Mouse (Mus musculus) embryo, embryonic 10.5 days (tissue): ENCODE measurements around the gene Borcs6.

Experiments used
- DNase-seq: peaks from one replicate; pipeline ENCODE4 v3.0.0-alpha.2; 2015; ENCODE audit warnings: low spot score

Gene Borcs6

DNA sequence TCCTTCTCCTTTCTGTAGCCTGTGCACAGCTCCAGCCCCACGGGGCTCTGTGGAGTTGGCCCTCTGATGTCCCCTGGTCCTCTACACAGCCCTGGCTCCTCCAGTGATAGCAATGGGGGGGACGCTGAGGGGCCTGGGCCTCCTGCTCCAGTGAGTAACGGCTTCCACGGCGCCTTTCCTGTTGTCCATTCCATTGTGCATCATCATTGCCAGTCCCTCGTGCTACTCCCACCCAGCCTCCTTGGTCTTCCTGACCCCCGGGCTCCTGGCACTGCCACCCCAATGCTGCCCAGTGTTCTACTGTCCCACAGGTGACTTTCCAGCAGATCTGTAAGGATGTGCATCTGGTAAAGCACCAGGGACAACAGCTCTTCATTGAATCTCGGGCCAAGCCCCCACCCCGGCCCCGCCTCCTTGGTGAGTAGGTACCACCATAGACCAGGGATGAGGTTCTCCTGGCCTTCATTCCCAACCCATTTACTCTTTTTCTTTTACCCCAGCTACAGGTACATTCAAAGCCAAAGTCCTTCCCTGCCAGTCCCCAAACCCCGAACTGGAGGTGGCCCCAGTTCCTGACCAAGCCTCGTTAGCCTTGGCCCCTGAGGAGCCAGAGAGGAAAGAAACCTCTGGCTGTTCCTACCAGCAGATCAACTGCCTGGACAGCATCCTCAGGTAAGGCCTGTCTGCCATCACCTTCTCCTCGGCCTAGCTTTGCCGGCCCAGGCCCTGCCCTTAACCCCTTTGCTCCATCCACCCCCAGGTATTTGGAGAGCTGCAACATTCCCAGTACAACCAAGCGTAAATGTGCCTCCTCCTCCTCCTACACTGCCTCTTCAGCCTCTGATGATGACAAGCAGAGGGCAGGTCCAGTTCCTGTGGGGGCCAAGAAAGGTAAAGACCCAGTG is 44.3 kb downstream of the Borcs6 start:
- DNase-seq = no peak

DNA sequence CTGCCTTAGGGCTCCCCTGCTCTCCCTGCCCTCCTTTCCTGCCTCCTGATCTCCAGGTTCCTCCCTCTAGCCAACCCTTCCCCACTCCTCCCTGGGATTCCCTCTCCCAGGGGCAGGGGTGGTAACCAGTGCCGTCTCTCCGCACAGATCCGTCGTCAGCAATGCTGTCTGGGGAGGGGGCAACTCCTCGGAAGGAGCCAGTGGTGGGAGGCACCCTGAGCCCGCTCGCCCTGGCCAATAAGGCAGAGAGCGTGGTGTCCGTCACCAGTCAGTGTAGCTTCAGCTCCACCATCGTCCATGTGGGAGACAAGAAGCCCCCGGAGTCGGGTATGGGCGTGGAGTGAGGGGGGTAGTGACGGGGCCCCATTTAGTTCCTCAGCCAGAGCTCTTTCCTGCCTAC is 45.0 kb downstream of the Borcs6 start:
- no peak for DNase-seq

DNA sequence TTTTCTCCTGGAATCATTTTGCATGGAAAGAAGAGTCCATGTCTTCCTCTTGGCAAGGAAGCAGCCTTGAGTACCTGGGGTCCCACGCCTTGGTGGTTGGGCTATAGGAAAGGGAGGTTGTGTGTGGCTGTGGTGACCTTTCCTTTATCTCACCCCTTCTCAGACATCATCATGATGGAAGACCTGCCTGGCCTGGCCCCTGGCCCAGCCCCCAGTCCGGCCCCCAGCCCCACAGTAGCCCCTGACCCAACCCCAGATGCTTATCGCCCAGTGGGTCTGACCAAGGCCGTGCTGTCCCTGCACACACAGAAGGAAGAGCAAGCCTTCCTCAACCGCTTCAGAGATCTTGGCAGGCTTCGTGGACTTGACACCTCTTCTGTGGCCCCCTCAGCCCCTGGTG is 45.7 kb downstream of the Borcs6 start:
- no peak for DNase-seq

DNA sequence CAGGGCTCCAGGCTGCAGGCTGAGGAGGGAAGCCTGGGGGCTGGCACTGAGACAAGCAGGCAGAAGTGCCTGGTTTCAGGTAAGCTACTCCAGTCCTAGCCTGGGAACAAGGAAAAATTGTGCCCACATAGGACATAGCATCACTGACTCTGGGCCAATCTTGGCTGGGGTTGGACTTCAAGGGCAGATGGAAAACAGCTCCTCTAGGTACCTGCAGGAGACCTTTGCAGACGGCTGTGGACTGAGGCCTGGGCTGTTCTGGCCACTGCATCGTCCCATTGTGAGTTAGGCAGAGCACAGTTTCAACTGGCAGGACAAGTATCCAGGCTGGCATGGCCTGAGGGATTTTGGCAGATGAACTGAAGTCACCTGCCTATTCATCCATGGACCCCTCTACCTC is 46.3 kb downstream of the Borcs6 start:
- no peak for DNase-seq

DNA sequence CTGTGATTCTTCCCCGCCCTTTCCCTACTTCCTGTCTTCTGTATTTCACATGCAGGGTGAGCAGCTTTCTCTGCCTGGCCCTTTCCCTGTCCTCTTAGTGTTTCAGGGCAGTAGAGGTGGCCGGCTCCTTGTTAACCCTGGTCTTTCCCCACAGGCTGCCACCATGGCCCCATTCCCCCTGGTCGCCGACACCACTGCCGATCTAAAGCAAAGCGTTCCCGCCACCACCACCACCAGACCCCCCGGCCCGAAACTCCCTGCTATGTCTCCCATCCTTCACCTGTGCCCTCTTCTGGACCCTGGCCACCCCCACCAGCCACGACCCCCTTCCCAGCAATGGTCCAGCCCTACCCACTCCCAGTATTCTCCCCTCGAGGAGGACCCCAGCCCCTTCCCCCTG is 46.8 kb downstream of the Borcs6 start:
- no peak for DNase-seq

DNA sequence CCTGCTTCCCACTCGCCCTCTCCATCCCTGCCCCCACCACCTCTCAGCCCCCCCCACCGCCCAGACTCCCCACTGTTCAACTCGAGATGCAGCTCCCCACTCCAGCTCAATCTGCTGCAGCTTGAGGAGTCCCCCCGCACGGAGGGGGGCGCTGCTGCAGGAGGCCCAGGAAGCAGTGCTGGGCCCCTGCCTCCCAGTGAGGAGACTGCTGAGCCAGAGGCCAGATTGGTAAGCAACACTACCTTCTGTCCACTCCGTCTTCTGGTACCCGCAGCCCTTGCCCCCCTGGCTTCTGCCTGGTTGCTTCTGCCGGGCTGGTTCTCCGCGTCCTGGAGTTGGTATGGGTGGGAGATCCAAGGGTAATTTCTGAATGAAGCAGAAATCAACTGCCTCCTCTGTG is 47.3 kb downstream of the Borcs6 start:
- no peak for DNase-seq

DNA sequence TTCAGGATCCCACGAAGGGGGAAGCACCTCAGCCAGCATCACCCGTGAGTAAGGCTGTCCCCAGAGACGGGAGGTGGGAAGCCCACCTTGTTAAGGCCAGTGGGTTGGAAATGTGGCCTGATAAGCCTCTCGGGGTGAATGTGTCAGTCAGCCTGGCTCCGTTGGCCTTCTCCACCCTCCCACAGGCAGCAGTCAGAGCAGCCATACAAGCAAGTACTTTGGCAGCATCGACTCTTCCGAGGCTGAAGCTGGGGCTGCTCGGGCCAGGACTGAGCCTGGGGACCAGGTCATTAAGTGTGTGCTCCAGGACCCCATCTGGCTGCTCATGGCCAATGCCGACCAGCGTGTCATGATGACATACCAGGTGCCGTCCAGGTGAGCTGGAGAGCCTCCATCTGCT is 48.2 kb downstream of the Borcs6 start:
- DNase-seq = no peak

DNA sequence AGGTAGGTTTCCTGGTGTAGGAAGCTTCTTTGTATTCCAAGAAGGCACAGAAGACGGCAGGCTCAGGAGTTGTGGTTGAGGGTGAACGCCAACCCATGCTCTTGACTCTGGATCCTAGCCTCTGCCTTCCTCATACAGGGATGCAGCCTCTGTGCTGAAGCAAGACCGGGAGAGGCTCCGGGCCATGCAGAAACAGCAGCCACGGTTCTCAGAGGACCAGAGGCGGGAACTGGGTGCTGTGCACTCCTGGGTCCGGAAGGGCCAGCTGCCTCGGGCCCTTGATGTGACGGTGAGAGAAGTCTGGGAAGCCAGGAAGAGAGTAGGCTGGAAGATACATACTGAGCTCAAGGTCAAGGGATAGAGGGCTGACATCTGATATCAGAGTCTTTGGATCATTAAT is 48.7 kb downstream of the Borcs6 start:
- no peak for DNase-seq

DNA sequence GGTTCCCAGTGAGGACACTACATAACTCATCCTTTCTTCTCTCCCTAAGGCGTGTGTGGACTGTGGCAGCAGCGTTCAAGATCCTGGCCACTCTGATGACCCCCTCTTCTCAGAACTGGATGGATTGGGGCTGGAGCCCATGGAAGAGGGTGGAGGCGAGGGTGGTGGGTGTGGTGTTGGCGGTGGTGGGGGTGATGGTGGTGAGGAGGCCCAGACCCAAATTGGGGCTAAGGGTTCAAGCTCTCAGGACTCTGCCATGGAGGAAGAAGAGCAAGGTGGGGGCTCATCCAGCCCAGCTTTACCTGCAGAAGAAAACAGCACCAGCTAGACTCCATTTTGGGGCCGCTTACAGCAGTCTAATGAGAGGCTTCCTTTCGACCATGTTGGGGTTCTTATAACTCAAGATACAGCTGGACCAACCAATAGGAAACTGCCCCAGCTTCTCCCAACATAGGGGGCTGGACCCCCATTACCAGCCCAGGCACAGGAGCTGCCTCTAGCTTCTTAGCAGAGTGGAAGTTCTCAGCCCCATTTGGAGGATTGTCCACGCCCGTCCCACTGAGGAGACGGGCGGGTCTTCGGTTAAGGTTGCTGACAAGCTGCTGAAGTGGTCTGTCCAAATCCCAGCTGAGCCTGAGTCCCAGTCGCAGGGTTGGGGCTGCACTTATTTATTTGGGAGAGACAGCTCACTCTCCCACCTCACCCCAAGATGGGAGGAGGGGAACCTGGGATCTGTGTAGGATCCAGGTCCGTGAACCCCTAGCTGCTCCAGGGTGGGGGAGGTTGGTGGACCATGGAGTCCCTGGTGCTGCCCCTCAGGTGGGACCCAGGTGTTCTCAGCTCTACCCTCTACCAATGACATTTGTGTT is 49.7 kb downstream of the Borcs6 start:
- no peak for DNase-seq

DNA sequence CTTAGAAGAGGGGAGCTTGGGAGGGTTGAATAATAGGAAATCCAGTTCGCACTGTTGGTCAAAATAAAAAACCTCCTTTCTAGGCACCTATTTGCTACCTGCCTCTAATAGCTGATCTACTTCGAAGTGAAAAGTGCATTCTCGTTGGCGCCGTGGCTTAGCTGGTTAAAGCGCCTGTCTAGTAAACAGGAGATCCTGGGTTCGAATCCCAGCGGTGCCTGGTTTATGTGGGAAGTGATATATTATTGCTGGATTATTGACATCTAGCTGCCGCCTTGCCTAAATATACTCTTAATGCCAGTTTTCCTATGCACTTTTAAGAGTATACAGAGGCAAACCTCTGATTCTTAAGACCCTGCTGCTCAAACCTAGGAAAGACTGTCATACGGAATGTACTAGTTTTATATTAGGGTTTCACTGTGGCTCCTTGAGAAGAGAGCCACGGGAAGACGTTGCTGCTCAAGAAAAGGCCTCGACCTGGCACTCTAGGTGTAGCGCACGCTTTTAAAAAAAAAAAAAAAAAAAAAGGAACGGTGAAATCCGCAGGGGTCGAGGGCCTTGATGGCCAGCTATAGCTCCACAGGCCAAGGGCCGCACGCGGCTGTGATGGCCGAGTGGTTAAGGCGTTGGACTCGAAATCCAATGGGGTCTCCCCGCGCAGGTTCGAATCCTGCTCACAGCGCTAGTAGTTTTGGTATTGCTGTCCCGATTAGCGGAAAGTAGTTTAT is 51.0 kb downstream of the Borcs6 start:
- peak; percentile 97 for DNase-seq
